Mouse (Mus musculus): ENCODE results near the gene Gpnmb.

The Gpnmb gene

GRCm38 (mm10) chr6:49031230-49031629 lies 5.1 kb upstream of the Gpnmb start:
- no peak for DNase-seq (ENCODE audit: low spot score)

DNA sequence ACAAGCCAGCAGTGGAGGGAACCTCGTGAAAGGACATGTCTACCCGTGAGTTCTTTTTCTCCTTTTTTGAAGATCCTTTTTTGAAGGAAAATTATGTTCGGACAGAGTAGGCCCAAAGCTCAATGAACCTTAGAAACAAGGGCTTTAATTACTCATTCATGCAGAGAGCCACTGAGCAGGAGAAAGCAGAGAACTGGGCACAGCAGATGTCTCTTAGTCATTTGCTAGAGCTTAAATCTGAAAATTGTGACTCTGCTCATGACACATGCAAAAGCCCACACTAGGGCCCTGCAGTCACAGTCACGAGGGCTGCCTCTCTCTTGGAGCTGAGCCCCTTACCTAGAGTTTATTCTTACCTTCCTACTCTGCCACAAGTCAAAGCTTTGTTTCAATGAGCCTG lies 3.6 kb upstream of the Gpnmb start:
- no peak for DNase-seq (ENCODE audit: low spot score)

GRCm38 (mm10) chr6:49037268-49037662 lies 919 bp downstream of the Gpnmb start:
- no peak for DNase-seq (ENCODE audit: low spot score)

DNA sequence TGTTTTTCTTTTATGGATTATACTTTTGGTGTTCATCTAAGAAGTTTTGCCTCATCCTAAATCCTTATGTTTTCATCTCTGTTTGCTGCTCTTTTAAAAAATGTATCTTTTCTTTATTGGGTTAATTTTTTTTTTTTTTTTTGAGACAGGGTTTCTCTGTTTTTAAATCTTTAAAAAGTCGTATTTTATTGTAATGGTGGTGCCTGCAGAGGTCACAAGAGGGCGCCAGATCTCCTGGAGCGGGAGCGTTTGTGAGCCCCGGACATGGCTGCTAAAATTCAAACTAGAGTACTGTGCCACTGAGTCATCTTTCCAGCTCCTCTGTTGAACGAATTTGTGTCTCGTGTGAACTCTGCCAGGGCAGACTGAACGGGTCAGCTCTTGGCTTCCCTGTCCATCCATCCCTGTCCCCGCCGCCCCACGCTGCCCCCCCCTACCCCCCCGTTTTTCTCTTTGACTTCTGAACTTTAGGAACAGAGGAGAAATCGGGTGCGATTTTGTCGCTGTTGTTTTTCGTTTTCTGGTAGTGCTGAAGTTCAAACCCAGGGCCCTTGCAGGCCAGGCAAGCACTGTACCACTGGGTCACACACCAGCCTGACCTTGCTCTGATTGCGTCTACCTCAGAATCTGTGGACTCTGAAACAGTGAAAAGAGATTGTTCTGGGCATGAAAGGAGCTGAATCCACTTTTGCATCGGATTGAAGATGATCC lies 3.3 kb downstream of the Gpnmb start:
- DNase-seq (ENCODE audit: low spot score), result peak; percentile 11

- DNase-seq (ENCODE audit: low spot score), result no peak
Measured at GRCm38 (mm10) chr6:49046502-49046901, 10.2 kb downstream of the Gpnmb start.

- DNase-seq (ENCODE audit: low spot score), result peak; percentile 16
Measured at GRCm38 (mm10) chr6:49046976-49047375, 10.6 kb downstream of the Gpnmb start.

DNA sequence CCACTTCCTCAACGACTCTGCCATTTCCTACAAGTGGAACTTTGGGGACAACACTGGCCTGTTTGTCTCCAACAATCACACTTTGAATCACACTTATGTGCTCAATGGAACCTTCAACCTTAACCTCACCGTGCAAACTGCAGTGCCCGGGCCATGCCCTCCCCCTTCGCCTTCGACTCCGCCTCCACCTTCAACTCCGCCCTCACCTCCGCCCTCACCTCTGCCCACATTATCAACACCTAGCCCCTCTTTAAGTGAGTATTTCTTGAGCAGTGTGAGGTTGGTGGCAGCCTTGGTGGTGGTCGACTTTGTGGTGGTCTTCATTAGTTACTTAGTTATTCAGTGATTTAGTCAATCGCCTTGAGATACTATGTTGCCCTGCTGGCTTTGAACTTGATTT lies 11.5 kb downstream of the Gpnmb start:
- no peak for DNase-seq (ENCODE audit: low spot score)

GRCm38 (mm10) chr6:49048395-49048794 lies 12.0 kb downstream of the Gpnmb start:
- DNase-seq (ENCODE audit: low spot score), result no peak

- no peak for DNase-seq (ENCODE audit: low spot score)
Measured at GRCm38 (mm10) chr6:49050677-49051410, 14.5 kb downstream of the Gpnmb start.

DNA sequence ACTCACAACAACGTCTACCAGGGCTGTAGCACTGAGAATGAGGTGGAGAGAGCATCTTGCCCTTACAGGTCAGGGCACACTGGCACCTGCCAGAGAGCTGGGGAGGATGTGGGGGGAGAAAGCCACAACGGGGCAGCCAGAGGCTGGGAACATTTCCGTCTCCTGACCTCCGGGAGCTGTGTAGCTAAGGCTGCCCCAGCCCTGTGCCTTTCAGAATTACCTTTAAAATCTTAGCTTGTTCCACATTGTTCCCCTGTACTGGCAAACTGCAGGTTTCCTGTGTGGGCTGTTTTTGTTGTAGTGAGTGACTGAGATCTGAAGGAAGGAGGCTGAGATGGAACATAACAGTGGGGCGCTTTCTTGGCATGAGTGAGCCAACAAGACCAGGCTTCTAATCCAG lies 15.8 kb downstream of the Gpnmb start:
- no peak for DNase-seq (ENCODE audit: low spot score)

- no peak for DNase-seq (ENCODE audit: low spot score)
Measured at GRCm38 (mm10) chr6:49055256-49055733, 18.9 kb downstream of the Gpnmb start.

GRCm38 (mm10) chr6:49056009-49056408 lies 19.7 kb downstream of the Gpnmb start:
- no peak for DNase-seq (ENCODE audit: low spot score)

DNA sequence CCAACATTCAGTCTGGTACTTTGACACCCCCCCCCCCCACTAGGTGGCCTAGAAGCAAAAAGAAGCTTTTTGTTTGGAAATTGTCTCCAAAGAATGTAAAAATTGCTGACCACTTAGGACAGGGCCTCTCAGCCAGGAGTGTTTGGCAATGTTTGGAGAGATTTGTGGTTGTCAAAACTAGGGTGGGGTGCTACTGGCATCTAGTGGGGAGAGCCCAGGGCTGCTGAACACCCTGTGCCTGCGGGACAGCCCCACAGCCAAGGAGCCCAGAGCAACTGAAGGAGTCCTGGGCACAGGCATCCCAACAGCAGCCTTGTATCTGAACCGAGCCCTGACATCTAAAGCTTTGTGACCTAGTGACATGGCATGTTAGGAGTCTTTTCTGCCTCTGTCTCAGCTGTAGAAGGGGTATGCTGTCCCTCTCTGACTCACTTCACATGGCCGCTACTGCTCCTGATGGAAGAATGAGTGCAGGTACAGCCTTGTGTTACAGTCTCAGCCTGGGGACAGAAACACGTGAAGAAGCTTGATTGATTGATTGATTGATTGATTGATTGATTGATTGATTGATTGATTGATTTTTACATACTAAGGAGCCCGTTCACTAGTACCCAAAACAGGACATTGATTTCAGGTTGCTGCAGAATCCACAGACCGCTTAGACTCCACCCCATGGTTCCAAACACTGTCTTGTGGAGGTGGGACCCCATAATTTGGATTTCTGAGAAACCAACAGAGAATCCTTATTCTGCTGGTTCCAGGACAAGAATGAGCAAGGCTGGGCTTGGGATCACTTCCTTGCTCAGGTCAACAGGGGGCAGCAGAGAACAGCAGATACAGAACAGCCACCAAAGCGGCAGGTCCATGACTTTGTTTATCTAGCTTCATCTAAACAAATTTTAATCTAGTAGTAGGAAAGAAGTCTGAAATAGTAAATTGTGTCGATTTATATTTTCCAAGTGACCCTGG lies 21.0 kb downstream of the Gpnmb start:
- DNase-seq (ENCODE audit: low spot score), result peak; percentile 47

- no peak for DNase-seq (ENCODE audit: low spot score)
Measured at GRCm38 (mm10) chr6:49068361-49068760, 32.0 kb downstream of the Gpnmb start.

DNA sequence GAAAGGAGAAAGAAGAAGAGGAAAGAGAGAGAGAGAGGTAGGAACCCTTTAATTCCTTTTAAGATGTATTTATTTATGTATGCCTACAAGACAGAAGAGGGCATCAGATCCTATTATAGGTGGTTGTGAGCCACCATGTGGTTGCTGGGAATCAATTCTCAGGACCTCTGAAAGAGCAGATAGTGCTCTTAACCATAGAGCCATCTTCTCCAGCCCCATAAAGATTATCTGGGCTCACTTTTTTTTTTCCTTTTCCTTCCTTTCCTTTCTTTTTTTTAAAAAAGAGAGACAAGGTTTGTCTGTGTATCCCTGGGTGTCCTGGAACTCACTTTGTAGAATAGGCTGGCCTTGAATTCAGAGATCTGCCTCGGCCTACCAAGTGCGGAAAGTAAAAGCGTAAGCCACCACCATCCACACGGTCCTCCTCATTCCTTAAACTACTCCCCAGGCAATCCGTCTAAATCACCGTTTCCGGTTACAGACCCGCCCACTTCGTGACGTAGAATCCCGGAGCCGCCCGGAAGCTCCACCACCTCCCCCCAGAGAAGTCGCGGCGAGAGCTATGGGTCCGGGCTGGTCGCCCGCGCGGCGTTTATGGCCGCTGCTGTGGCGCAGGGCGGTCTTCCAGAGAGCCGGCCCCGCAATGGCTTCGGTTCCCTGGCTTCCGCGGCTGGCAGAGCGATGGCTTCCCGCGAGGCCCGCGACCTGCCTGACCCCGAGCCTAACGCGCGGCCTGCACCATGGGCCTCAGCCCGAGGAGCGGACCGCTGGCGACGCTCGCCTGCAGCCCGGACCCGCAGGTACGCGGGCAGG lies 37.2 kb downstream of the Gpnmb start, which contains the start of gene Malsu1:
Gene Malsu1, plus strand, starts transcription at position 492 of the 813 bp plus-strand sequence.
- DNase-seq (ENCODE audit: low spot score), result peak; percentile 94

DNA sequence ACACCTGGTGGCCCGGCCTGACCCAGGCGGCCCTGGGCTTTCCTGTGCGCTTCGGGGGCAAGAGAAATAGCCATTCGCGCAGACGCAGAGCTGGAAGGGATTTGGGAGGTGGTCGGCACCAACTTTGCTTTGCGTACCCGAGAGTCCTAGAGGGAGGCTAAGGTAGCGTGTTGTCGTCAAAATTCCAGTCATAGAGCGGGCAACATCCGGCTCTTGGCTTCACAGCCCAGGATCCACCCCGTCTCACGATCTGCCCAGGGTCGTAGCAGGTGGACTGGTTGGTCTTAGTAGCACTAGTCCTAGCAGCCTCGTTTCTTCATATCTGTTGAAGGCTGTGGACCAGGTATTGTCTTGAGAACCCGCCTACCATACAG lies 37.8 kb downstream of the Gpnmb start:
- DNase-seq (ENCODE audit: low spot score), result no peak

GRCm38 (mm10) chr6:49077894-49078293 lies 41.5 kb downstream of the Gpnmb start:
- no peak for DNase-seq (ENCODE audit: low spot score)

GRCm38 (mm10) chr6:49079313-49079712 lies 43.0 kb downstream of the Gpnmb start:
- no peak for DNase-seq (ENCODE audit: low spot score)

DNA sequence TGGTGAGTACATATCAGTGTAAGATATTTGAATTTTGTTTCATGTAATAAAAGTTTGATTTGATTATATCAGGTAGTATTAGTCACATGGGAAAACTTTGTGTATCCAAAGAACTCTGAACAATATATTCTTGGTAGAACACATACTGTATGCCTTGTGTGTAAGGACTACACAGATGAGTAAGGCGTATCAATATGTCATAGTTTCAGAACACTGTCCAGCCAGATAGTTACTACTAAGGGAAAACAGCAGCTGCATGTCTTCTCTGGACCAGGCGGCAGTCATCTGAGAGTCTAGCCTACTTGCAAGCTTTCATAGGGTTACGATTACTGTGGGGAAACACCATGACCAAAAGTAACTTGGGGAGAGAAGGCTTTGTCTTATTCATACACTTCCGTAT lies 46.7 kb downstream of the Gpnmb start:
- no peak for DNase-seq (ENCODE audit: low spot score)

DNA sequence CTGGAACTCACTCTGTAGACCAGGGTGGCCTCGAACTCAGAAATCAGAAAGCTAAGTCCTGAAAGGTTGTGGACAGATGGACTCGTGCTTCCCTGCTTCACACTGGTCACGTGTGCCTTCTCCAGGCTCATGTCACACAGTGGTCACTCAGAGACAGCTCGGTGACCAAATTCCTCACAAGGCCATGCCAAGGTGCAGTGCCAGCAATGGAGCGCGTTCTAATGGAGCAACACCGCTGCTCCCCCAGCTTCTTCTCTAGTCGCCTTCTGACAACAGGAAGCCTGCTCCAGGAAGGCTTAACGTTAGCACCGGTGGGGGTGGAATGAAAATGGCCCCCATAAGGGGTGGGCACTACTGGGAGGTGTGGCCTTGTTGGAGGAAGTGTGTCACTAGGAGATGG lies 58.6 kb downstream of the Gpnmb start:
- DNase-seq (ENCODE audit: low spot score), result no peak

DNA sequence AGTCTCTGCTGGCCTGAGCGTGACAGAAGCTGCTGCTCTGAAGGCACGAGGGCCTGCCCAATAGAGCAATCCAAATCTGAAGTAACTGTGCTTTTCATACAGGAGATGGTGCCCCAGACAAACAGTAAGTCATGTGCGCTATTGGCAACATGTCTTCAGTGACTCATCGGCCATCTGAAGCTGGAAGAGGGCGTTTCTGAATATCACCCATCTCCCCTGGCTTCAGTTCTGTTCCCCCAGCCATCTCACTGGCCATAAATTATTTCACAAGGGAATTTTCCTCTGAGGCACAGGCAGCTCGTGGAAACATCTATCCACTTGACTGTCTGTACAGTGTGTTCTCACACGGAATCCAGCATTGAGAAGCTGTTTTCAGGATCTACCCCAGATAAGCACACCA lies 60.1 kb downstream of the Gpnmb start:
- DNase-seq (ENCODE audit: low spot score), result no peak

Measured in yolk sac, embryonic 10.5 days (tissue).